Mouse (Mus musculus): ENCODE measurements around the gene Sema5a. TPM values are rescaled to one million over a fixed set of nuclear protein-coding genes. Genes with fewer than 3 reads are reported as not detected.

Gene Sema5a
- polyA plus RNA-seq, 1 experiment from 2014 or later, result 0.48 TPM

DNA sequence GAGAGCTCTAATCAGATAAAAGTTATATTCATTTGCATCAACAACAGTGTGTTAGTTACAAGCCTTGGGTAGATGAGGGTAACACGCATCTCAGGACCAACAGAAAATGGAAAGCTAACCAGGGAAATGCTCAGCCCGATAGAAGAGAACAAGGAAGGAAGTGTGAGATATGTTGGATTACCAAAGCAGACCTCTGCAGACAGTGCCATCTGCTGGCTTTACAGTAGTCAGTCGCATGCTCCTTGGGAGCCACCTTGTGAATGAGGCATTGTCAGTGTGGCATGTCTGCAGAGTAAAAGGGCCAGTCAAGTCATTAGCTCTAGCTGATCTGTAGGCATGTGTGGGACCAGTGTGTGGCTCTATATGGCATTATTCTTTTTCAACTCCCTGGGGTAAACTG lies 486.2 kb downstream of the Sema5a start:
- 17% methylated on average over 3 of the region's 3 CpGs for WGBS (ENCODE audit: insufficient replicate concordance)

More for the DNA sequence above, 486.2 kb downstream of the Sema5a start:
- Histone ChIP-seq H3K36me3 (ENCODE audit: control insufficient read depth, insufficient read depth) (no peaks in the 10 kb centered on the region), H3K4me2 (ENCODE audit: low read depth, low read length) (no peak overlapping the region), H3K4me3 (ENCODE audit: low read depth, low read length) (no peak overlapping the region), H3K27me3 (ENCODE audit: control insufficient read depth, insufficient read depth, low read depth, low read length) (no peaks in the 10 kb centered on the region), H3K27ac (ENCODE audit: low read length) (no peak overlapping the region), H3K9me3 (replicated peaks; ENCODE audit: control insufficient read depth, low read length) (no peaks in the 10 kb centered on the region), H3K4me1 (ENCODE audit: control insufficient read depth, low read depth, low read length) (no peaks in the 10 kb centered on the region), H3K9ac (ENCODE audit: low read depth, low read length) (no peak overlapping the region)
- no peak for ATAC-seq (ENCODE audit: low read depth)

Other genes starting within 250 kb of the Sema5a start
- gene Tas2r119, start 67.5 kb upstream of the Sema5a start, polyA plus RNA-seq (2015; fragmentation: Nextera tagmentation; extraction: Ambion mirVana), result not detected in 2 replicates

All from liver, embryonic 16.5 days (tissue).